Mouse (Mus musculus) CH12.LX (cell line): ENCODE measurements around the gene Glt1d1.

ENCODE experiments used
- BHLHE40 ChIP-seq: IDR thresholded peaks from 2 replicates; pipeline ENCODE4 v1.6.1; 2011; ENCODE audit warnings: mild to moderate bottlenecking, low read depth, low read length, improper control_type of control experiment
- CTCF ChIP-seq, 2 experiments: IDR thresholded peaks in 1 of 2; conservative IDR thresholded peaks in 1 of 2; 2 replicates each; pipeline ENCODE4 v1.5.1; 2011 to 2012; ENCODE audit warnings: low read depth in 2 of 2, low read length in 2 of 2, improper control_type of control experiment in 1 of 2, inconsistent platforms in 1 of 2, mild to moderate bottlenecking in 1 of 2, moderate library complexity in 1 of 2
- KAT2A ChIP-seq: IDR thresholded peaks from 2 replicates; pipeline ENCODE4 v1.6.1; 2012; ENCODE audit warnings: low read length, improper control_type of control experiment, inconsistent platforms; ENCODE audit not compliant: insufficient replicate concordance
- MYC ChIP-seq: IDR thresholded peaks from 2 replicates; pipeline ENCODE4 v1.6.1; 2011; ENCODE audit warnings: low read depth, mild to moderate bottlenecking, improper control_type of control experiment, low read length
- POLR2A ChIP-seq: IDR thresholded peaks from 2 replicates; pipeline ENCODE4 v1.6.1; 2011; ENCODE audit warnings: low read depth, mild to moderate bottlenecking, improper control_type of control experiment, low read length
- SIN3A ChIP-seq: IDR thresholded peaks from 2 replicates; pipeline ENCODE4 v1.6.1; 2012; ENCODE audit warnings: low read length, improper control_type of control experiment, inconsistent platforms
- TBP ChIP-seq: conservative IDR thresholded peaks from 2 replicates; pipeline ENCODE4 v1.6.1; 2011; ENCODE audit warnings: low read depth, low read length, improper control_type of control experiment
- ZKSCAN1 ChIP-seq: IDR thresholded peaks from 2 replicates; pipeline ENCODE4 v1.6.1; 2012; ENCODE audit warnings: low read depth, inconsistent platforms, low read length, improper control_type of control experiment, borderline replicate concordance
- ZMIZ1 ChIP-seq: IDR thresholded peaks from 2 replicates; pipeline ENCODE4 v1.6.1; 2012; ENCODE audit warnings: low read depth, mild to moderate bottlenecking, inconsistent platforms, low read length, improper control_type of control experiment

- TF ChIP-seq SIN3A (no peak), ZKSCAN1 (no peak), CTCF (conservative IDR thresholded peaks at IDR 0.05 in 1 of 2, IDR thresholded peaks at IDR 0.05 in 1 of 2; ENCODE audit: low read depth in 2 of 2, low read length in 2 of 2) (no peak), TBP (no peak), MYC (no peak), ZMIZ1 (no peak), BHLHE40 (no peak), KAT2A (no peak), POLR2A (no peak)
These were observed 13.2 kb upstream of the Glt1d1 start for GRCm38 (mm10) chr5:127618834-127619233.
